Mouse (Mus musculus): ENCODE measurements around the gene 2210016L21Rik. TPM values are rescaled to one million over a fixed set of nuclear protein-coding genes. Genes with fewer than 3 reads are reported as not detected.

Gene 2210016L21Rik
- polyA plus RNA-seq, 1 experiment from 2014 or later, result 40.3 TPM

DNA sequence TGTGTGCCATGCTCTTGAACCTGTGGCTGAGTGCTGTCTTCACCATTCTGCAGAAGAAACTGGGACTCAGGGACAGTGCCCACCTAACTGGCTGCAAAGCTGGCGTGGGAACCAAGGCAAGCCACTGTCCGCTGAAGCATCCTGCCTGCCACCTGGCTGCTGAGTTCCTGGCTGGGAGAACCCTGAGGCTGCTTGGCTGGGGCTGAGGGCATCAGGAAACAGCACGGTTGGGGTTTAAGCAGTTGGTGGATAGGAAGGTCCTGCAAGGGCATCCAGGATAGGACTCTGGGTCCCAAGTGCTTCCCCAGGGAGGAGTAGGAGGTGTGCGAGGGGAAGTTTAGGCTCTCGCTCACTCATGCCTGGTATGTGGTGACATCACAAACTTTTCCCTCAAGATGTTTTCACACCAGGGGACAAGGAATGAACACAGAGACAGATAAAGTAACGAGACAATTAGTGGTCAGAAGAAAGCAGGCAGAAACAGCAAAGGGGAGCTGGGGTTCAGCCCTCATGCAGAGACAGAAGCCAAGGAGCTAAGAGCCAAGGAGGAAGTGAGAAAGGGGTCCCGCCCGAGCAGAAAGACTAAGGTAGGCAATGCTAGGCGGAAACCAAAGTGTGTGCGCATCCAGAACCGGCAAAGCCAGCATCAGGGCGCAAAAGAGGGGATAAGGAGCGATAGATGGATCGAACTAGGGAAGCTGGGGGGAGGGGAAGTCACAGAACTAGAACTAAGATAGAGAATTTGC lies 25.7 kb downstream of the 2210016L21Rik start:
- ATAC-seq (replicated peaks; ENCODE audit: low FRiP score), result no peak
- peaks cover 15% of the 10 kb centered on the region for H3K4me1 ChIP-seq (replicated peaks; ENCODE audit: control insufficient read depth, insufficient read depth, low read length)
- peak overlapping the region; percentile 45 for H3K4me2 ChIP-seq

DNA sequence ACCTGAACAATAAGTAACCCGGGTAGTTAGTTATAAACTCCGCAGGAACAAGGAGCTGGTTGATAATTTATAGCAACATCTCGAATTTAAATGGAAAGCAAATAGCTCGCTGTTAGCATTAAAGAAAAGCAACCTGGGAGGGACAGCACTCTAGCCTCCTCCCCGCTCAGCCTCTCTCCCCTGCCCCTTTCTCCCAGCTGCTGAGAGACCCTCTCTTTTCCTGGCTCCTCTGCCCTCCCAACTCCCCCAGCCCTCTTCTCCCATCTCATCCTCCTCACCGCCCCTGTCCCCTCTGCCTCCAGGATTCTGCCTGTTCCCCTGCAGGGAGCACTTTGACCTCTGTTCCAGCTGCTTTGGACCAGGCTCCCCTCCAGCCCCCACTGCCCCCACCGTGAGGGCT lies 26.7 kb downstream of the 2210016L21Rik start:
- no peak overlapping the region; the same call in 1 of the 2 replicates for H3K27ac ChIP-seq (ENCODE audit: low read depth, low read length)
- H3K4me2 ChIP-seq, result peak overlapping the region; percentile 45
- H3K4me3 ChIP-seq (ENCODE audit: low read depth, low read length), result peak overlapping the region; percentile 30
- WGBS, result 31% methylated on average over 7 of the region's 7 CpGs
- H3K9ac ChIP-seq (ENCODE audit: low read depth, low read length), result no peak overlapping the region
- ATAC-seq (replicated peaks; ENCODE audit: low FRiP score) (no peak), DNase-seq (ENCODE audit: low spot score) (no peak)
- H3K36me3 ChIP-seq (ENCODE audit: control insufficient read depth, insufficient read depth, low read length), result no peaks in the 10 kb centered on the region
- H3K4me1 ChIP-seq (replicated peaks; ENCODE audit: control insufficient read depth, insufficient read depth, low read length), result peaks cover 15% of the 10 kb centered on the region
- peaks cover 2% of the 10 kb centered on the region; the same call in 1 of the 2 replicates for H3K27me3 ChIP-seq (replicated peaks; ENCODE audit: control insufficient read depth, insufficient read depth, low read length)
- no peaks in the 10 kb centered on the region for H3K9me3 ChIP-seq (ENCODE audit: control insufficient read depth, low read length)

More for the DNA sequence above, 25.7 kb downstream of the 2210016L21Rik start:
- Histone ChIP-seq H3K36me3 (ENCODE audit: control insufficient read depth, insufficient read depth, low read length) (no peaks in the 10 kb centered on the region), H3K27me3 (replicated peaks; ENCODE audit: control insufficient read depth, insufficient read depth, low read length) (peaks cover 2% of the 10 kb centered on the region; the same call in 1 of the 2 replicates), H3K9me3 (ENCODE audit: control insufficient read depth, low read length) (no peaks in the 10 kb centered on the region), H3K9ac (ENCODE audit: low read depth, low read length) (no peak overlapping the region), H3K4me3 (ENCODE audit: low read depth, low read length) (no peak overlapping the region), H3K27ac (ENCODE audit: low read depth, low read length) (no peak overlapping the region)
- 29% methylated on average over 14 of the region's 14 CpGs for WGBS
- DNase-seq (ENCODE audit: low spot score), result no peak

DNA sequence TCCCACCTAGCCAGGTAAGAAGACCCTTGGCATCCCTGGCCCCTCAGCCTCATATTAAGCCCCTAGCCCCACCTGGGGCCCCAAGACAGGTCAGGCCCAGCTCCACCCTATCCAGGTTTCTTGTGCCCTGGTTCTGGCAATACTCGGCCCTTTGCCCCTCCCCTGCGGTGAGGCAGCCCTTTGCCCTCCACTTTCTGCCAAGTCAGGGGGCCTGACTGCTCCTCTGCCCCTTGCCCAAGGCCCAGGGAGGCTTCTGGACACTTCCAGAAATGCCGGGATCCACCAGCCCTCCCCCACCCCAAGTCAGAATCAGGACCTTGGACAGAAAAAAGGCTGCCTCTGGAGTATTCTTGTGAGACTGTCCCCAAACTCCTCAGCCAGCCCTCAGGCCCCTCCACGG lies 27.1 kb downstream of the 2210016L21Rik start:
- H3K4me1 ChIP-seq (replicated peaks; ENCODE audit: control insufficient read depth, insufficient read depth, low read length), result peaks cover 14% of the 10 kb centered on the region
- peak overlapping the region; percentile 30 for H3K4me3 ChIP-seq (ENCODE audit: low read depth, low read length)
- H3K36me3 ChIP-seq (ENCODE audit: control insufficient read depth, insufficient read depth, low read length), result no peaks in the 10 kb centered on the region
- H3K4me2 ChIP-seq, result peak overlapping the region; percentile 45
- H3K27me3 ChIP-seq (replicated peaks; ENCODE audit: control insufficient read depth, insufficient read depth, low read length), result peaks cover 2% of the 10 kb centered on the region; the same call in 1 of the 2 replicates
- ATAC-seq (replicated peaks; ENCODE audit: low FRiP score) (no peak), DNase-seq (ENCODE audit: low spot score) (no peak)
- H3K9ac ChIP-seq (ENCODE audit: low read depth, low read length), result no peak overlapping the region
- no peak overlapping the region; the same call in 1 of the 2 replicates for H3K27ac ChIP-seq (ENCODE audit: low read depth, low read length)
- H3K9me3 ChIP-seq (ENCODE audit: control insufficient read depth, low read length), result no peaks in the 10 kb centered on the region
- WGBS, result 18% methylated on average over 4 of the region's 4 CpGs

DNA sequence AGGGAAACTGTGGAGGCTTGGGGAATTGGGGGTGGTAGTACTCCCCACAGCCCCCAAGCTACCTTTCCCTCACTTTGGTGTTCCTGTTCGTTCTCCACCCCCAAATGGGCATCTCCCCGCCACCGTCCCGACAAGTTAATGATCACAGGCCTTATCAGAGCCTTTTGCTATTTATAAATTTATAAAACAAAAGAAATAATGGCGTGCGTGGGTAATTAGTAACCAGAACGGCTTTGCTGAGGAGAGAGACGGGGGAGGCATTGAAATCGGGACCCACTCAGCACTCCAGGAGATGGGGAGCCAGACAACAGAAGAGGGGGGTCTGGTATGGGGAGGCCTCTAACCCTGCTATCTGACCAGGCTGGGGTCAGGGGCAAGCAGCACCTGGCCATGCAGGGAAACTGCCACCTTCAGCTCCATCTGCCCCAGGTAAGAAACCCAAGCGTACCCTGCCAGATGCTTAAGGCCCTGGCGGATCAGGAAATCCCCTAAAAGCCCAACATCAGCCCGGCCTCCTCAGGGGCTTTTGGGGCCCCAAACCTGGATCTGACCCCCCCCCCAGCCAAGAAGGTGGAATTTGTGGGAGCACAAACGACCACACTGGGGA lies 27.8 kb downstream of the 2210016L21Rik start:
- H3K4me3 ChIP-seq (ENCODE audit: low read depth, low read length), result peak overlapping the region; percentile 30
- 59% methylated on average over 13 of the region's 13 CpGs for WGBS
- peak overlapping the region; percentile 8; the same call in 1 of the 2 replicates for H3K27ac ChIP-seq (ENCODE audit: low read depth, low read length)
- H3K9ac ChIP-seq (ENCODE audit: low read depth, low read length), result 0 out of 2 replicates have a peak overlapping the region, but pooled peaks have one; percentile 39
- ATAC-seq (replicated peaks; ENCODE audit: low FRiP score), result no peak
- peaks cover 8% of the 10 kb centered on the region for H3K4me1 ChIP-seq (replicated peaks; ENCODE audit: control insufficient read depth, insufficient read depth, low read length)
- H3K27me3 ChIP-seq (replicated peaks; ENCODE audit: control insufficient read depth, insufficient read depth, low read length), result peaks cover 2% of the 10 kb centered on the region; the same call in 1 of the 2 replicates
- DNase-seq (ENCODE audit: low spot score), result no peak
- H3K9me3 ChIP-seq (ENCODE audit: control insufficient read depth, low read length), result no peaks in the 10 kb centered on the region
- H3K4me2 ChIP-seq, result peak overlapping the region; percentile 45
- H3K36me3 ChIP-seq (ENCODE audit: control insufficient read depth, insufficient read depth, low read length), result no peaks in the 10 kb centered on the region

DNA sequence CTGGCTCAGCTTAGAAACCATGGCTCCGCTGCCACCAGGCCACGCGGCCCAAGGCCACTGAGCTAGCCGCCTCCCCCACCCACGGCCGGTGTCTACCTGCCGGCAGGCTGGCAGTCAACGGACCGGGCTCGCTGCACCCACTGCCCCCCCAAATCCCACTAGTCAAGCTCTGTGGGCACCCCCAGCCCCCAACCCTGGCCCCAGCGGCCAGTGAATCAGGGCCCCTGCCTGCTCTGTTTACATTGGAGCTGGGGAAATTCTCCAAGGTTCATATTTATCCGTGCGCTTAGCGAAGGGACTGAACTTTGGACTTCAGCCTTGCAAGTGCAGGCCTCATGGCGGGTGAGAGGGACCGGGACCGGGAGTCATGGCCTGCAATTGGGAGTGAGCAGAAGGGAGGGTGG lies 28.9 kb downstream of the 2210016L21Rik start, which contains the start of gene Hnf1a:
TSS of gene Hnf1a (minus strand) at position 271 of the 404 bp plus-strand sequence.
- Histone ChIP-seq H3K4me1 (replicated peaks; ENCODE audit: control insufficient read depth, insufficient read depth, low read length) (no peaks in the 10 kb centered on the region; the same call in 1 of the 2 replicates), H3K9ac (ENCODE audit: low read depth, low read length) (peak within 1 kb of the TSS; percentile 39), H3K4me2 (peak within 1 kb of the TSS; percentile 45), H3K4me3 (ENCODE audit: low read depth, low read length) (peak within 1 kb of the TSS; percentile 30), H3K27me3 (replicated peaks; ENCODE audit: control insufficient read depth, insufficient read depth, low read length) (peaks cover 2% of the 10 kb centered on the region; the same call in 1 of the 2 replicates), H3K36me3 (ENCODE audit: control insufficient read depth, insufficient read depth, low read length) (no peaks in the 10 kb centered on the region), H3K9me3 (ENCODE audit: control insufficient read depth, low read length) (no peaks in the 10 kb centered on the region), H3K27ac (ENCODE audit: low read depth, low read length) (peak within 1 kb of the TSS; percentile 8)
- ATAC-seq (replicated peaks; ENCODE audit: low FRiP score) (peak; percentile 41; the same call in 1 of the 2 replicates), DNase-seq (ENCODE audit: low spot score) (no peak)
- 71% methylated on average over 17 of the region's 17 CpGs for WGBS

DNA sequence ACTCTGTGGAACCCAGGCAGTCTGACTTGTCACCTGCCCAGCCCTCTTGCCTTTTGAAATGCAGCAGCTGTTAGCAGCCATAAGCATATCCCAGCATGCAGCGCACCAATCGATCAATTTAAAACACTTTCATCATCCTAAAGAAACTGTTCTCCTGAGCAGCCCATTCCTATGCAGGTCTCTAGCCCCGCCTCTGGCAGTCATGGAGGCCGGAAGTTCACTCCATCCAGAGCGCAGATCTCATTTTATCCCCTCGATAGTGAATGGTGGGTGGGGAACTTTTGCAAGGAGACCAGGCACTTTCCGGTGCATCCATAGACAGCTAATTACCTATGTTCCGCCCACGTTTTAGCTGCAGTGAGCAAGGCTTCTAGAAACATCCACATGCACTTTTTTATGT lies 30.2 kb downstream of the 2210016L21Rik start:
- Histone ChIP-seq H3K27me3 (replicated peaks; ENCODE audit: control insufficient read depth, insufficient read depth, low read length) (peaks cover 2% of the 10 kb centered on the region; the same call in 1 of the 2 replicates), H3K9ac (ENCODE audit: low read depth, low read length) (no peak overlapping the region), H3K36me3 (ENCODE audit: control insufficient read depth, insufficient read depth, low read length) (no peaks in the 10 kb centered on the region), H3K4me1 (replicated peaks; ENCODE audit: control insufficient read depth, insufficient read depth, low read length) (no peaks in the 10 kb centered on the region; the same call in 1 of the 2 replicates), H3K9me3 (ENCODE audit: control insufficient read depth, low read length) (no peaks in the 10 kb centered on the region), H3K4me2 (no peak overlapping the region), H3K27ac (ENCODE audit: low read depth, low read length) (no peak overlapping the region), H3K4me3 (ENCODE audit: low read depth, low read length) (no peak overlapping the region)
- whole genome bisulfite sequencing, result 80% methylated on average over 9 of the region's 9 CpGs
- ATAC-seq (replicated peaks; ENCODE audit: low FRiP score), result no peak
- DNase-seq (ENCODE audit: low spot score), result no peak

DNA sequence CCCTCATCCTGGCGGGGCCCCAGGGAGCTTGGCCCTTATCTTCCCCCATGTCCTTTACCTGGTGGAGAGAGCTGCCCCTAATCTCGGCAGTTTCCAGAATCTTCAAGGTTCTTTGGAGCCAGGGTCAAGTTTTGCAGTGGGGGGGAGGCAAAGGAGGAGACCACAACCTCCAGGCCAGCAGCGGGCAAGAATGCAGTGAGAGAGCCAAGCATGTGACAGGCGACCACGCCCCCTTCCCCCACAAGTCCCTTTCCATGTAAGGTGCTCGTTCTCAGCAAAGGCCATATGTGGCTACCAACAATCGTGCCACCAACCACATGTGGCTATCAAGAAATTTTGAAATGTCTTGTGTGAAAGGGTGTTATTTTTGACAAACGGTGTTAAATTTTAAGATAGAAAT lies 31.2 kb downstream of the 2210016L21Rik start:
- Histone ChIP-seq H3K36me3 (ENCODE audit: control insufficient read depth, insufficient read depth, low read length) (no peaks in the 10 kb centered on the region), H3K9me3 (ENCODE audit: control insufficient read depth, low read length) (no peaks in the 10 kb centered on the region), H3K4me1 (replicated peaks; ENCODE audit: control insufficient read depth, insufficient read depth, low read length) (no peaks in the 10 kb centered on the region; the same call in 1 of the 2 replicates), H3K9ac (ENCODE audit: low read depth, low read length) (no peak overlapping the region), H3K27me3 (replicated peaks; ENCODE audit: control insufficient read depth, insufficient read depth, low read length) (no peaks in the 10 kb centered on the region; the same call in 1 of the 2 replicates), H3K4me3 (ENCODE audit: low read depth, low read length) (no peak overlapping the region), H3K4me2 (no peak overlapping the region), H3K27ac (ENCODE audit: low read depth, low read length) (no peak overlapping the region)
- no peak for ATAC-seq (replicated peaks; ENCODE audit: low FRiP score)
- no peak for DNase-seq (ENCODE audit: low spot score)
- 64% methylated on average over 8 of the region's 8 CpGs for WGBS

DNA sequence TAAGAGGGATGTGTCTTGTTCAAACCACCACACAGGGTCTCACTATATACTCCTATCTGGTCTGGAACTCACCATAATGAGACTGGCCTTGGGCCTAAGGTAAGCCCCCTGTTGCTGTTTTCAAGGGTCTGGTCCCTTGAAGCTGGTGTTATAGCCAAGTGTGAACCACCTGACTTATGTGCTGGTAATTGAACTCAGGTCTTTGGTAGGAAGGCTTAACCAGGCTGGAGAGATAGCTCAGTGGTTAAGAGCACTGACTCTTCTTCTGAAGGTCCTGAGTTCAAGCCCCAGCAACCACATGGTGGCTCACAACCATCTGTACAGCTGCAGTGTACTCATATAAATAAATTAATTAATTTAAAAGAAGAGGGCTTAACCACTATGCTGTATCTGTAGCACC lies 35.0 kb downstream of the 2210016L21Rik start:
- Histone ChIP-seq H3K9ac (ENCODE audit: low read depth, low read length) (no peak overlapping the region), H3K27me3 (replicated peaks; ENCODE audit: control insufficient read depth, insufficient read depth, low read length) (no peaks in the 10 kb centered on the region), H3K4me1 (replicated peaks; ENCODE audit: control insufficient read depth, insufficient read depth, low read length) (peaks cover 16% of the 10 kb centered on the region), H3K4me2 (no peak overlapping the region), H3K27ac (ENCODE audit: low read depth, low read length) (no peak overlapping the region), H3K4me3 (ENCODE audit: low read depth, low read length) (no peak overlapping the region), H3K36me3 (ENCODE audit: control insufficient read depth, insufficient read depth, low read length) (no peaks in the 10 kb centered on the region), H3K9me3 (ENCODE audit: control insufficient read depth, low read length) (no peaks in the 10 kb centered on the region)
- ATAC-seq (replicated peaks; ENCODE audit: low FRiP score), result no peak
- no peak for DNase-seq (ENCODE audit: low spot score)
